Mouse (Mus musculus): Measurements from ENCODE around the gene Trim68.
"Not testable (repeated sequence)": the region's sequence is repeated elsewhere in the genome, so short reads cannot be mapped to it uniquely, and the experiment has no call there.

The Trim68 gene

DNA sequence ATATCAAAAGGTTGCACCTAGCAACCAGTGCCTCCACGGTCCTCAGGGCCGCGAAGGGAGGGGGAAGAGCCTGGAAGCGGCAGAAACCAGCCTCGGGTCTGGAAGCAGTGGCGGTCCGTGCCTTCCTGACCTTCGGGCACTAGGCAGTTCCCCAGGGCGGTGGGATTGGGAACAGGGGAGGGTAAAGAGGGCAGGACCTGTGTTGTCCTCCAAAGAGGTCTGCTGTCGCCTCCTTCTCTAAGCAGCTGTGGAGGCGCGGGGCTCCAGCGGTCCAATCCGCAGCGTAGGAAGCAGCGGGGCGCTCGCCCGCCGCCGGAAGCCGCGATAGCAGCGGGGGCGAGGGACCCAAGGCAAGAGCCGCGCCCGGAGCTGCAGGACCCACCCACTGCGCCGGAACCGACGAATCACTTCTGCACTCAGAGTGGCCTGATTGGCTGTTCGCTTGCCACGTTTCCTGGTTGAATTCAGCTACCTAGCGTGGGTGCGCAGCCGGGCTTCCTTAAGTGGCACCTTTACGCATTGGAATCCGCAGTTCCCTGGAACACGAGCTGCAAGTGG lies at the start of gene Trim68:
Gene Trim68, minus strand, starts transcription at position 384 of the 558 bp plus-strand sequence.
- peak; percentile 76 to 81 for DNase-seq (ENCODE audit: low spot score in 2 of 2)

GRCm38 (mm10) chr7:102733793-102734192 lies 46.7 kb upstream of the Trim68 start:
- no peak for DNase-seq (ENCODE audit: low spot score in 2 of 2)

DNA sequence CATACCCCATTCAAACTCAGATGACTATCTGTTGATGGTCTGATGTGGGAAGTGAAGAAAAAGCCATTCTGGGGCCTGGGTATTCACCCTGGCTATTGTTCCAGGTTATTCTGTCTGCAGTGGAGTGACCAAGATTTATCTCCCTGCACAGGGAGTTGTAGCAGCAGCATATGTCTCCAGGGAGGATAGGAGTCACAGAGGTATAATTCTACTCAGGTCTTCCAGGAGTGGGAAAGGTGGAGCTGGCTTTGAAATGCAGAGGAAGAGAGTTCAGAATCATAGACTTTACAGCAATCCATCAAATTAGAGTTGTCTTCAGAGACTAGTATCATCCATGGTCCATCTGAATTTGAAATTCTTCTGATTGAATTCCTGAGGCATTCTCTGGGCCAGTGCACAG lies 40.3 kb upstream of the Trim68 start, which contains the start of gene Olfr559:
Gene Olfr559, minus strand, starts transcription at position 101 of the 400 bp plus-strand sequence.
- DNase-seq (ENCODE audit: low spot score in 2 of 2), result no peak

DNA sequence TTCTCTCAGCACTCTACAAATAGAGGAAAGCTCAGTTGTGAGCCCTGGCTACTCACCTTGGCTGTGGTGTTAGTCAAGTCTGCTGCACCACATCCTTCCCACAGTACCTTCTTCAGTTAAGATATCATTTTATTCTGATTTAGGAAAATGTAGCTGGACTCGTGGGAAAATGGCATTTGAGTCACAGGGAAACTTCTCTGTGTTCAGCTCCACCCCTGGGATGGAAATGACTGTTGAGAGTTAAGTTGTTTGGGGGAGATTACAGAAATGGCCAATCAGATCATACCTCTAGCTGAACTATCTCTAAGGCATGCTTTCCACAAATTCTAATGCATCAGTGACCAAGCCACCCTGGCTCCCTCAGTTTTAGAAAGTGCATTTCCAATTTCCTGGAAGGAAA lies 31.8 kb upstream of the Trim68 start, which contains the start of gene Olfr33:
Gene Olfr33, minus strand, starts transcription at position 101 of the 400 bp plus-strand sequence.
- no peak for DNase-seq (ENCODE audit: low spot score in 2 of 2)

GRCm38 (mm10) chr7:102701915-102702314 lies 14.8 kb upstream of the Trim68 start, which contains the start of gene Olfr558:
Gene Olfr558 (plus strand): TSS chr7:102702215.
- DNase-seq (ENCODE audit: low spot score in 2 of 2), result no peak

DNA sequence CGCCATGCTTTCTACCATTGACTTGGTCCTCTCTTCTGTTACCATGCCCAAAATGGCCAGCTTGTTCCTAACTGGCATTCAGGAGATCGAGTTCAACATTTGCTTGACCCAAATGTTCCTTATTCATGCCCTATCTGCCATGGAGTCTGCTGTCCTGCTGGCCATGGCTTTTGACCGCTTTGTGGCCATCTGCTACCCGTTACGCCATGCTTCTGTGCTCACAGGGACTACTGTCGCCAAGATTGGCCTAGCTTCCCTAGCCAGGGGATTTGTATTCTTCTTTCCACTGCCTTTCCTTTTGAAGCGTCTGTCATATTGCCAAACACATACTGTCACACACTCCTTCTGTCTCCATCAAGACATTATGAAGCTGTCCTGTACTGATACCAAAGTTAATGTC lies 11.3 kb upstream of the Trim68 start:
- no peak for DNase-seq (ENCODE audit: low spot score in 2 of 2)

- DNase-seq (ENCODE audit: low spot score in 2 of 2), result no peak
Measured at GRCm38 (mm10) chr7:102695358-102696125, 8.4 kb upstream of the Trim68 start, which contains the start of gene Olfr557. Gene Olfr557 (plus strand): TSS chr7:102695910.

DNA sequence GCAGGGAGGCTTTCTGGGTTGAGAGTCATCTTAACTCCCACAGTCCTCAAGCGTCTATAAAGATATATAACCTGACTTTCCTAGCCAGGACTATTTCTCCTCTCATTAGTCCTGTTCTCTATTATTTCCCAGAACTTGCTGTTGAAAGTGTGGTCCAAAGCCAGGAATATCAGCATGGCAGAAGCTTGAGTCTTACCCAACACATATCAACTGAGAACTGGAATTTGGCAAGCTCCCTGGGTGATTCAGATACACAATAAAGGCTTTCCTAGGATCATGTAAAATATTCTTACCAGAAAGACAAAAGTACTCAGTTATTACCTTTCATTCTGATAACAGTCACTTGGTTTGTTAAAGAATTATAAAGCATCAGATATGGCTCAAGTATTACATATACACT lies 5.2 kb downstream of the Trim68 start:
- no peak for DNase-seq (ENCODE audit: low spot score in 2 of 2)

GRCm38 (mm10) chr7:102676225-102676624 lies 10.9 kb downstream of the Trim68 start:
- no peak for DNase-seq (ENCODE audit: low spot score in 2 of 2)

GRCm38 (mm10) chr7:102665378-102665777 lies 21.7 kb downstream of the Trim68 start:
- DNase-seq (ENCODE audit: low spot score in 2 of 2), result no peak

- DNase-seq (ENCODE audit: low spot score in 2 of 2), result no peak
Measured at GRCm38 (mm10) chr7:102664599-102664998, 22.5 kb downstream of the Trim68 start, which contains the start of gene Olfr556. Gene Olfr556 (plus strand): TSS chr7:102664899.

- no peak for DNase-seq (ENCODE audit: low spot score in 2 of 2)
Measured at GRCm38 (mm10) chr7:102658523-102658922, 28.6 kb downstream of the Trim68 start, which contains the start of gene Olfr555. Gene Olfr555 (plus strand): TSS chr7:102658823.

GRCm38 (mm10) chr7:102644945-102645344 lies 42.2 kb downstream of the Trim68 start:
- DNase-seq (ENCODE audit: low spot score in 2 of 2), result not testable (repeated sequence)

GRCm38 (mm10) chr7:102638132-102638531 lies 49.0 kb downstream of the Trim68 start, which contains the start of gene Olfr554:
Gene Olfr554 (plus strand): TSS chr7:102638432.
- no peak for DNase-seq (ENCODE audit: low spot score in 2 of 2)

GRCm38 (mm10) chr7:102636665-102637064 lies 50.5 kb downstream of the Trim68 start:
- DNase-seq (ENCODE audit: low spot score in 2 of 2), result peak in 1 of 2 experiments; percentile 6
